Mouse (Mus musculus) heart, adult 2 months (tissue): ENCODE measurements around the gene Slc16a1. TPM values are rescaled to one million over a fixed set of nuclear protein-coding genes. Genes with fewer than 3 reads are reported as not detected.

ENCODE experiments used
- DNase-seq, 2 experiments: peaks; one replicate each; pipeline ENCODE4 v3.0.0; 2021
- H3K27ac ChIP-seq: fragments of 200-600 bp; 2 replicates; pipeline ENCODE4 v1.8.1; 2022
- H3K27me3 ChIP-seq: fragments of 200-500 bp; 2 replicates; pipeline ENCODE4 v1.6.1; 2012; ENCODE audit warnings: mild to moderate bottlenecking, low read length, inconsistent platforms, mixed read lengths; ENCODE audit not compliant: control insufficient read depth, insufficient read depth
- H3K36me3 ChIP-seq: fragments of 200-500 bp; 2 replicates; pipeline ENCODE4 v1.6.1; 2012; ENCODE audit warnings: low read length, inconsistent platforms; ENCODE audit not compliant: control insufficient read depth, insufficient read depth
- H3K4me1 ChIP-seq: fragments of 200-500 bp; 2 replicates; pipeline ENCODE4 v1.6.1; 2011; ENCODE audit warnings: low read length; ENCODE audit not compliant: control insufficient read depth, insufficient read depth
- H3K4me3 ChIP-seq: fragments of 200-600 bp; 2 replicates; pipeline ENCODE4 v1.8.1; 2022
- H3K79me2 ChIP-seq: fragments of 200-500 bp; replicated peaks from 2 replicates; pipeline ENCODE4 v1.6.1; 2012; ENCODE audit warnings: mild to moderate bottlenecking, inconsistent platforms, low read length, moderate library complexity, mixed read lengths; ENCODE audit not compliant: control insufficient read depth, insufficient read depth
- H3K9ac ChIP-seq: fragments of 200-500 bp; 2 replicates; pipeline ENCODE4 v1.6.1; 2012; ENCODE audit warnings: low read depth, mild to moderate bottlenecking, control low read depth, inconsistent platforms, low read length, mixed read lengths
- CTCF ChIP-seq: fragments of 200-600 bp; IDR thresholded peaks from 2 replicates; pipeline ENCODE4 v1.8.1; 2022; ENCODE audit warnings: antibody characterized with exemption, mild to moderate bottlenecking, moderate library complexity
- EP300 ChIP-seq: fragments of 200-500 bp; IDR thresholded peaks from 2 replicates; pipeline ENCODE4 v1.6.1; 2011; ENCODE audit warnings: low read depth, low read length, control low read depth; ENCODE audit not compliant: insufficient read depth
- POLR2A ChIP-seq: fragments of 200-500 bp; IDR thresholded peaks from 2 replicates; pipeline ENCODE4 v1.6.1; 2011; ENCODE audit warnings: mild to moderate bottlenecking, low read depth, low read length, control low read depth; ENCODE audit not compliant: insufficient read depth
- whole genome bisulfite sequencing: fragments of 180-500 bp; shearing (Covaris S2); methylation state at CpG from one replicate; pipeline ENCODE4 v1.1.7; 2018; 5-methylcytosine and 5-hydroxymethylcytosine counted together
- intact Hi-C: fragments of 180-260 bp; cut with DNase I; formaldehyde crosslinking; loops from one replicate; pipeline ENCODE4 v1.15.1; 2025
- polyA plus RNA-seq: library from polyadenylated mRNA; depleted of rRNA; stranded (reverse); fragments of >200 nt; gene quantifications from 2 replicates; pipeline ENCODE4 v1.2.3, GENCODE M21; 2012
- total RNA-seq, 2 experiments: library from RNA; stranded (reverse); gene quantifications; 2 replicates each; pipeline ENCODE4 v1.2.3; 2021

Slc16a1 gene
- total and polyA plus RNA-seq, 3 experiments, result 91.9 to 177 (median 157) TPM

DNA sequence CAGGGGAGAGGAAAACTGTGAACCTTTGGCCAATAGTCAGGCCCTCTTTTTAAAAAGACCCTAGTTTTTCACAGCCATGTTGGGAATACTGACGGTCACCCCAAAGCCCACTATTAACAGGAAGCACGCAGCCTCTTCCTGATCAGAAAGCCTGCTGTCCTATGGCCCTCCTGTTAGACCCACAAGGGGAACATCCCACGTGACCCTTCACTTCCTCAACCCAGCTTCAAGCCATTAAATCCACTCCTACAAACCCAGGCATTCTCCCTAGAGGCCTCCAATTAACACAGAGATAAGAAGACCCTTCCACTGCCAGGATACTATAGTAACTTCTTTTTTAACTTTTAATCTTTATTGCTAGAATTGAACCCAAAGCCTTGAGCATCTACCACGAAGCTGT, 33.6 kb downstream of the Slc16a1 start:
- H3K27ac ChIP-seq, result no peak overlapping the region
- H3K27me3 ChIP-seq, result no peaks in the 10 kb centered on the region
- peaks cover 2% of the 10 kb centered on the region; the same call in 1 of the 2 replicates for H3K36me3 ChIP-seq
- no peak overlapping the region for H3K9ac ChIP-seq
- peaks cover 19% of the 10 kb centered on the region for H3K4me1 ChIP-seq
- no peak for DNase-seq
- WGBS, result 51% methylated on average over 4 of the region's 4 CpGs
- no peaks in the 10 kb centered on the region for H3K79me2 ChIP-seq
- H3K4me3 ChIP-seq, result no peak overlapping the region
- TF ChIP-seq POLR2A (no peak), CTCF (no peak), EP300 (no peak)
- intact Hi-C loops, result loop anchor here (5.0 kb wide), 1 partner anchor 70 kb away; no protein-coding TSS in a partner anchor

DNA sequence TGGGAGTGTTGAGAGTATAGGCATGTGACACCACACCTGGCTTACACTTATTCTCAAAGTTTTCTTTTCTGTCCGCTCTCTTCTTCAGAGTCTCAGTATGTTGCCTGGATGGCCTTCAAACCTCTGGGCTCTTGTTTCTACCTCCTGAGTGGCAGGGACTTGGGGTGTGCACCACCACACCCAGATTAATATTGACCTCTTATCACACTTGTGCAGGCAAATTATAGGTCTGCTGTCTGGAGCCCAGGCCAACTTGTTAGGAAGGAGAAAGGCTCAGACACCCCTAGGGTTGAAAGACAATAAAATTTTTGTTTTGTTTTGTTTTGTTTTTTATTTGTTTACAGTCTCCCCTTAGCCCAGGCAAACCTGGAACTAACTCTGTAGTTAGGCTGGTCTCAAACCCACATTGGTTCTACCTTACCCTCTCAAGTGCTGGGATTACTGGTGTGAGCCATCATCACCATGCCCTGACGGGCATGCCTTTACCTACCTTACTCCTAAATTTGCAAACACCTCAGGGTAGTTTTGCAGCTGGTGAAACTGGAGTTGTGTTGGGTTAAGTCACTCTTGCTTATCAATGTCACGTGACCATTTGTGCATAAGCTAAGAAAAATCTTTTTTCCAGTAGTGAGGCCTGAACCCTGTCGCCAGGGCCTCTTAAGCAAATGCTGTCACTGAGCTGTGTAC, 35.3 kb downstream of the Slc16a1 start:
- peaks cover 18% of the 10 kb centered on the region for H3K4me1 ChIP-seq
- H3K36me3 ChIP-seq, result peaks cover 2% of the 10 kb centered on the region; the same call in 1 of the 2 replicates
- intact Hi-C loops, result loop anchor here (2.0 to 5.0 kb wide), 3 partner anchors 71 to 161 kb away; no protein-coding TSS in a partner anchor
- no peak overlapping the region for H3K4me3 ChIP-seq
- H3K79me2 ChIP-seq, result no peaks in the 10 kb centered on the region
- H3K9ac ChIP-seq, result peak overlapping the region; percentile 2; the same call in 1 of the 2 replicates
- no peak for DNase-seq
- TF ChIP-seq CTCF, result no peak
- no peak for TF ChIP-seq EP300
- TF ChIP-seq POLR2A, result no peak
- peak overlapping the region; percentile 84 for H3K27ac ChIP-seq
- H3K27me3 ChIP-seq, result no peaks in the 10 kb centered on the region
- WGBS, result 54% methylated on average over 4 of the region's 4 CpGs

DNA sequence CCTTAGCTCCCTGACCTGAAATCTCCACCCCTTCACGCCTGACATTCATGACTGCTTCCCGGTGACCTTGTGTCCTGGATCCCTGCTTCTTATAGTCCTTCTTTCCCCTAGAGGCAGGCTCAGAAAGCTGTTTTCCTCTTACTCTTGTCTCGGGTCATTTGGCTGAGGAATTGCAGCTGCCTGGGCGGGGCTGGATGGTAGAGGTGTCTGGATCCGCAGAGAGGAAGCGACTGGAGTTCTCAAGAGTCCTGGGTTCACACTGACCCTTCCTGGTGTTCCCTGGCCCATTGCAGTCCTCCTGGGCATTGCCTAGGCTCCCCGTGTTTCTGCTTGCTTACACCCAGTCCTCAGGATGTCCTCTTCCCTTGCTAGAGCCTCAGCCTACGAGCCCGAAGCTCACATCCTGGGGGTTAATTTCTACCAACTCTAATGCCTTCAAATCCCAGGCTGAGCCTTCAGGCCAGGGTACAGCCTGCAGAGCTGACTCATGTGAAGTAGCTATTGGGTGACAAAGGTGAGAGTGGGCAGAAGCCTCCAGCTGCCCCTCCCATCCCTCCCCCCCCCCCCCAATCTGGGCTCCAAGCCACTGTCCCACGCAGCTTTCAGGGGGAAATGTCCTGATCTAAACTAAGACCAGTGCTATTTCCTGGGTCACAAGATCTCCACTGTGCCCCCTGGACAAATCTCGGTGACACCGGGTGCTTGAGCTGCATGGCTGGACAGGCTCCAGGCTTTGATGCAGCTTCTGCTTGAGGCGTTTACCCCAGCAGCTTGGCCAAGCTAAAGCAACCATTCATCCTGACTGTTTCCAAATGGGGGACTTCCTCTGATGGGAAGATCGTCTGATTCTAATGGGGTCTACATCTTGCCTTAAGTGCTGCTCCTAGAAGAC, 36.1 kb downstream of the Slc16a1 start:
- intact Hi-C loops, result loop anchor here (1.0 to 5.0 kb wide), 4 partner anchors 30 to 162 kb away; no protein-coding TSS in a partner anchor
- peak overlapping the region; percentile 84 for H3K27ac ChIP-seq
- H3K4me3 ChIP-seq, result peak overlapping the region; percentile 57
- H3K4me1 ChIP-seq, result peaks cover 17% of the 10 kb centered on the region
- WGBS, result 12% methylated on average over 14 of the region's 14 CpGs
- H3K36me3 ChIP-seq, result peaks cover 2% of the 10 kb centered on the region; the same call in 1 of the 2 replicates
- no peaks in the 10 kb centered on the region for H3K79me2 ChIP-seq
- peak; percentile 61 to 68 for DNase-seq
- no peaks in the 10 kb centered on the region for H3K27me3 ChIP-seq
- TF ChIP-seq CTCF (peak; percentile 41), POLR2A (peak; percentile 20; the same call in 1 of the 2 replicates), EP300 (no peak)
- H3K9ac ChIP-seq, result peak overlapping the region; percentile 4; the same call in 1 of the 2 replicates

DNA sequence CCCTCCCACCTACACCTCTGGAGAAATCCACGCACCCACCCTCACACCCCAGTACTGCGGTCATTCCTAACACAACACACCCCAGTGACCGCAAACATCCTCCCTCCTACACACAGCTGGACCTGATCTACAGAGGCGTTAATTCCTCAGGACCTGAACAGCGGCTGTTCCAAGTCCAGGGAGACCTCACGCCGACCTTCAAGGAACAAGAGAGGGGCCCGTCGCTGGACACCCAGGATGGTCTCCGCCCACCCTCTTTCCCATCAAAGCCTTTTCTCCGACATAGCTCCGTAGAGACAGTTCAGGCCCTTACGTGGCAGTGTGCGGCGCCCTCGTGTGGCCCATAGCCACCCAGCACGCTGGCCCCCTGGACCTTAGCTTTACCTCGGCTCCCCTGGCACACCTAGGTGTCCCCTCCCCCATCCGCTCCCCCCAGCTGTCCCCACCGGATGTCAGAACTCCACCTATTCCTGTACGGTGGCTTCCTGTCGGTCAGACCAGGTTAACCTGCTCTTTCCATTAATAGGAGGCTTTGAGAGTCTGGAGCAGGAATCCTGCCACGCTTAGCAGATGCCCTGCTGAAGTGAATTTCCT, 36.9 kb downstream of the Slc16a1 start:
- H3K4me3 ChIP-seq, result peak overlapping the region; percentile 57
- no peaks in the 10 kb centered on the region for H3K27me3 ChIP-seq
- H3K9ac ChIP-seq, result peak overlapping the region; percentile 52
- intact Hi-C loops, result loop anchor here (1.0 to 2.0 kb wide), 3 partner anchors 31 to 163 kb away; no protein-coding TSS in a partner anchor
- TF ChIP-seq POLR2A, result no peak
- peak; percentile 75; the same call in 1 of the 2 replicates for TF ChIP-seq EP300
- TF ChIP-seq CTCF, result no peak; the same call in 1 of the 2 replicates
- no peaks in the 10 kb centered on the region for H3K79me2 ChIP-seq
- 2% methylated on average over 22 of the region's 23 CpGs for WGBS
- peaks cover 13% of the 10 kb centered on the region for H3K4me1 ChIP-seq
- peak; percentile 85 to 86 for DNase-seq
- H3K27ac ChIP-seq, result peak overlapping the region; percentile 84
- peaks cover 2% of the 10 kb centered on the region; the same call in 1 of the 2 replicates for H3K36me3 ChIP-seq

DNA sequence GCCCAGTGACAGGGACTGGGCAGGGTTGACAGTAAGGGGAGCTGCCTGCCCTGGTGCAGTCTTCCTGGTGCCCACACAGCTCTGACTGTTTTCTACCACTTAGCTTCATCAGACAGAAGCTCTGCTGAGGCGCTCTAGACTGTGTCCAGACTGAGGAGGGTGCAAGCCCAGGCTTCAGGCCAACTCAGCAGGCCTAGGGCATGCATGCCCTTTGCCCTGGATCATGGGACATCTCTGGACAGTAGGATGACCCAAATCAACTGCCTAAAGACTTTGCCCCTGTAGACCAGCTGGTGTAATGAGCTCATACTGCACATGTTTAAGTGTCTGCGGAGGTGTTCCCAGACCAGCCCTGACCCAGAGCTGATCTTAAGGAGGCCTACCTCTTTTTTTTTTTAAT, 39.3 kb downstream of the Slc16a1 start:
- intact Hi-C loops, result no loop called here
- no peak for DNase-seq
- no peak for TF ChIP-seq CTCF
- no peak for TF ChIP-seq POLR2A
- no peak for TF ChIP-seq EP300

More for the DNA sequence above, 39.3 kb downstream of the Slc16a1 start:
- WGBS, result 86% methylated on average over 2 of the region's 2 CpGs
- Histone ChIP-seq H3K4me3 (no peak overlapping the region), H3K27ac (no peak overlapping the region), H3K4me1 (peaks cover 10% of the 10 kb centered on the region), H3K36me3 (peaks cover 2% of the 10 kb centered on the region; the same call in 1 of the 2 replicates), H3K79me2 (no peaks in the 10 kb centered on the region), H3K27me3 (no peaks in the 10 kb centered on the region), H3K9ac (no peak overlapping the region)
